Mouse (Mus musculus) thymus, postnatal 10 days (tissue): ENCODE results near the gene Rce1.

Source experiments
- DNase-seq, 2 experiments: peaks; one replicate each; pipeline ENCODE4 v3.0.0; 2021; ENCODE audit warnings: low spot score in 2 of 2

Rce1 gene

DNA sequence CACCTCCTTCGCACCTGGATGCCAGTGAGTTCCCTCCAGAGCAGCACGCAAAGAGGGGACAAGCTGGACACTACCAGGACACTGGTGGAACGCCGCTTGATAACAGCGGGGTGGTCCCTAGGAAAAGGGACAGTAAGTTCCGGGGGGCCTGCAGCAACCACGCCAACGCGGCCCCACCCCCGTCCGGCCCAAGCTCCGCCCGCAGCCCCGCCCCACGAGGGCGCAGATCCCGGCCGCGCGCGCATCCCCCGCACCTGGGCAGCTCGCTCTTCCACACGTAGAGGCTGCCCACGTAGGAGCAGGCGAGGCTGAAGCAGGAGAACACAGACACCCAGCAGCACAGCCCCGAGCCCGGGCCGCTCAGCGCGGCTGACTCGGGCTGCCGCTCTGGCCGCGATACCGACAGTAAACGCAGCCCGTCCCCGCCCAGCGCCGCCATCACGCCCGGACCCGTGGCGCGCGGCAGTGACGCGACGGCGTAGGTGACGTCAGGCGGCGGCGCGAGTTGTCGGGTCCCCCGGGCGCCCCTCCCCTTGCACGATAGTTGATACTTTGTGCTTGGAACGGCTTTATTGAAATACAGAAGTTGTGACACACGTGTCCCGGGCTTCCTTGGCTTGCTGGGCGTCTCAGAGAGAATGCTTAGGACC, at the start of gene Rce1:
Gene Rce1 (minus strand): TSS at position 463 of the 650 bp plus-strand sequence.
- peak; percentile 82 to 90 for DNase-seq

DNA sequence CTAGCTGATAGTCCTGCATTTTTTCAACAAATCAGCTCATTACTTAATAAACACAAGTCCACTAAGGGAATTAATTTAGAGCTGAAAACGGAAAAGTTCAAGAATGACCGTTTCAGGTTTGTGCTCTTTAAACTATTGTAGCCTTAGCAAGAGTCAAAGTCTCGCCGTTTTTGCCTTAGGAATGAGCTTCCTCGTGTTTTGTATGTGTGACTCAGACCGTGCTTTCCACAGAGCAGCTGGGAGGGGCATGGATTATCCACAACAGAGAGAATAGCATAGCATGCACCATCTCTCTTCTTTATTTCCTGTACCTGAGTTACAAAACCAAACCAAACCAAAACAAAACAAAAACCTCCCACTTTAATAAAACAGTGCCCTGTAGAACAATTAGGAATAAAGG, 47.0 kb upstream of the Rce1 start:
- DNase-seq, result no peak

DNA sequence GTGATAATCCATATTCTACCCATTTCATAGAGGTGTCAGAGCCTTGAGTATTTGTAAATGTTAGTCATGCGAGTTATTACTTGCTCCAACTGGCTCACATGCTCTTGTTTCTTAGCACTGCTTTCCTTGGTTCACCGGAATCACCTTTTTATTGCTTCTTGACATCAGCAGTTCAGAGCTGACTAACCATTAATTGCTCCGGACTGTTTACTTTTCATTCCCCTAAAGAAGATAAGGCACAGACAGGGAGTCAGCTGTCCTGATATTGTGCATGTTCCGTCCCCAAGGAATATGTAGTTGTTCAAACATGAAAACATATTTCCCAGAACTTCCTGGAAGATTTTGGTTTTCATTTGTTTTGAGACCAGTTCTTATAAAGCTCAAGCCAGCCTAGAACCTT, 45.3 kb upstream of the Rce1 start:
- DNase-seq, result no peak

DNA sequence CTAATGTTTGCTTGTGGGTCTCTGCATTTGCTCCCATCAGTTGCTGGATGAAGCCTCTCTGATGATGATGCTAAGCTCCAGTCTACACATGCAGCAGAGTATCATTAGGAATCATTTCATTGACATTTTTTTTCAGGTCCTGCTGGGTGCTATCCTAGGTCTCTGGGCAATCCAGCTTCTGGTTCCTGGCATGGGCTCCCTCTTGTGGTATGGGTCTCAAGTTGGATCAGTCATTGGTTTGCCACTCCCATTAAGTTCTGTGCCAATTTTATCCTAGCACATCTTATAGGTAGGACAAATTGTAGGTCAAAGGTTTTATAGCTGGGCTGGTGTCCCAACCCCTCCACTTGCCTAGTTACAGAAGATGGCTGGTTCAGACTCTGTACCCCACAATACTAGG, 41.4 kb upstream of the Rce1 start:
- no peak for DNase-seq

DNA sequence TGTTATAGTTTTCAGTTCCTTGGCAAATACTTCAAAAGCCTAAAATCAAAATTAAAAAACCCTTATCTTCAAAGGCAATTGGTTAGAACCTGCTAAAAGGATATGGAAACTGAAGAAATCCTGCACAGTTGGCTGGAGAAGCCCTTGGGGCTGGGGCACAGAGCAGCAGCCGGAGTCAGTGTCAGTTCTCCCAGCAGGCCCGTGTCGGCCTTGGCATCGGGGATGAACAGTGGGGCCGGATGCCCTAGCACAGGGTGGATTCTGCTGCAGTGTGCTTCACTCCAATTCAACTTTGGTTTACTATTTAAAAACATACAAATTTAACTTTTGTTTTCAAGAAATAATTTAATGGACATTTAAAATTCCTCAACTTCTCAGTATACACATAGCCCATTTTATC, 32.7 kb upstream of the Rce1 start:
- DNase-seq, result no peak

DNA sequence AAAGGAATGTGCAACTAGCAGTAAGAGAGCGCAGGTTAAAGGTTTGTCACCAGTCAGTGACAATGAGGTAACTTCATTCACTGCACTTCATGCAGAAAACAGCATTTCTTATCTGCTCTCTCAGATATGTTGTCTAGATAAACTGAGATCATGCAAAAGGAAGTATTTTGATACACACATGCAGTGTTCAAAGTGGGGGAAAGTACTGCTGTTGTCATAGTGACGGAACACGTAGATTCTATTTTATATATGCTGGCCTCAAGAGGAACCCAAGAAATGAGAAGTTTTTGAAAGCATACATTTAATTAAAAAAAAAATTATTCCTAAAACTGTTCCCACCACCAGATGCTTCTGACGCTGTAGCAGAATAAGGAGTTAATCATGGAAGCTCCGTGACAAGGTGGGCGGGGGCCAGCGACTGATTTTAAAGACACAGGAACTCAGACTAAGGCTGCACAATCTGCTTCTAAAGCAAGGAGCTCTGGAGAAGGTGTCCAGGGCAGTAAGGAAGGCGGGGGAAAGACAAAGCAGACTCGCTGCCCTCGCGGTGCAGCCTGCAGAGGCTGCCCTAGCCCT, 21.6 kb upstream of the Rce1 start:
- DNase-seq, result no peak

DNA sequence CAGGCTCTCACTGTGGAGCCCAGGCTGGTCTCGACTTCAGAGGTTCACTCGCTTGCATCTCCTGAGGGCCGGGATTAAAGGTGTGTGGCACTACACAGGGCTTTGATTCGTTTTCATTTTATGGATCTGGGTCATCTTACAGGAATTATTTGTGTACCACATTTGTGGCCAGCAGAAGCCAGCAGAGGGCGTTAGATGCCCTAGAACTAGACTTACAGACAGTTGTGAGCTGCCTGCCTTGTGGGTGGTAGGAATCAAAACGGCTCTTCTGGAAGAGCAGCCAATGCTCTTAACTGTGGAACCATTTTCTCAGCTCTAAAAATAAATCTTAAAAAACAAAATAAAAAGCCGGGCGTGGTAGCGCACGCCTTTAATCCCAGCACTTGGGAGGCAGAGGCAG, 18.8 kb upstream of the Rce1 start:
- no peak for DNase-seq

DNA sequence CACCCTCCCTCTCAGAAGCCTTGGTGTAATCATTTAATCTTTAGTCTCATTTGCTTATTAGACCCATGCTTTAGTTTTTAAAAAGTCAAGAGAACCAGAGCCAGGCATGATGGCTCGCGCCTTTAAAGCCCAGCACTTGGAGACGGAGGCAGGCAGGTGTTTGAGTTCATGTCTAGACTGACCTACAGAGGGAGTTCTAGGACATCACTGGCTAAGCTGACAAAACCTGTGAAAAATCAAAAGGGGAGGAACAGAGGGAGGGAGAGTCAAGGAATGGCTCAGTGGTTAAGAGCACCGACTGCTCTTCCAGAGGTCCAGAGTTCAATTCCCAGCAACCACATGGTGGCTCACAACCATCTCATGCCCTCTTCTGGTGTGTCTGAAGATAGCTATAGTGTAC, 10.5 kb upstream of the Rce1 start:
- no peak for DNase-seq

DNA sequence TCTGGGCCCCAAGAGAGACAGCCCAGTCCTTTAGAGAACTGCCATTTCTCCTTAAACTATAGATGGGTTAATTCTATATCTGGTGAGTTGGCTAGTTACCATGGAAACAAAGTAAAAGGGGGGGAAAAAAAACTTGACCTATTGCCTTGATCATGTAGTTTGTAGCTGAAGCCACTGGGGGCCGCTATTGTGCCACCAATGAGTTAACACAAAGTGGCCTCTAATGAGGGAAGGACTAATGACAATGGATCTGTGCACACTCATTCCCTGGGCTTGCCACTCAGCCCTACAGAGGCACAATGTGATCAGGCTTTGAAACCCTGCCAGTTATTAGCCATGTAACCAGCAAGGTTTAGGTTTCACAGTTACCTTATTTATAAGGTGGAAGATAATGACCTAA, 3.4 kb upstream of the Rce1 start:
- peak in 1 of 2 experiments; percentile 27 for DNase-seq

DNA sequence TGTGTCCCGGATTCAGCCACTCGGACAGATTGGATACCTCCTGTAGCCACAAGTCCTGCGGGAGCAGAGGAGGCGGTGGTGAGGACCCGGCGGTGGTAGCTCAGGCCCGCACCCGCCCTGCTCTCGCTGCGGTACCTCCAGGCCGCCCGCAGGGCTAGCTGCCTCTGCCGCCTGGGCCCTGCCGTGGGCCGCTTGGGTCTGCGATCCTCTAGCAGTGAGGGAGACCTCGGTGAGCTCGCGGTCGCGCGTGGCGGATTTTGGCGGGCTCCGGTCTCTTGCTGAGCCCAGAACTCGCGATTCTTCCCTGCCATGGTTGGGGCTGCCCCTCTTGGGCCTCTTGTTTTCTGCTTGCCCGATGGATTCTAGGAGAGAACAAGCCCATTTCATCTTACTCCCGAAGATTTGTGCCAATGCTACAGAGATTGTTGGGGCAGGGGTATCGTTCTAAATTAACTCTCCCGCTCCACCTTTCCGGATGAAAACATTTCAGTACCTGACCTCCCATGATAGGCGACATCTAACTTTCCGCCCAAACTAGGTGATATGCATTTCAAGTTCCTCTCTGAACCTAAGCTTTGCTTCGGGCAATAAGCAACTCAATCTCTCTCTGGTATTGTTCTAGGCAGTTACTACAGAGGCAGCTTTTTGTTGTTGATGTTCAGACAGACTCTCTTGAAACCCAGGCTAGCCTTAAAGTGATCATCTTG, 541 bp upstream of the Rce1 start:
- DNase-seq, result peak in 1 of 2 experiments; percentile 26

DNA sequence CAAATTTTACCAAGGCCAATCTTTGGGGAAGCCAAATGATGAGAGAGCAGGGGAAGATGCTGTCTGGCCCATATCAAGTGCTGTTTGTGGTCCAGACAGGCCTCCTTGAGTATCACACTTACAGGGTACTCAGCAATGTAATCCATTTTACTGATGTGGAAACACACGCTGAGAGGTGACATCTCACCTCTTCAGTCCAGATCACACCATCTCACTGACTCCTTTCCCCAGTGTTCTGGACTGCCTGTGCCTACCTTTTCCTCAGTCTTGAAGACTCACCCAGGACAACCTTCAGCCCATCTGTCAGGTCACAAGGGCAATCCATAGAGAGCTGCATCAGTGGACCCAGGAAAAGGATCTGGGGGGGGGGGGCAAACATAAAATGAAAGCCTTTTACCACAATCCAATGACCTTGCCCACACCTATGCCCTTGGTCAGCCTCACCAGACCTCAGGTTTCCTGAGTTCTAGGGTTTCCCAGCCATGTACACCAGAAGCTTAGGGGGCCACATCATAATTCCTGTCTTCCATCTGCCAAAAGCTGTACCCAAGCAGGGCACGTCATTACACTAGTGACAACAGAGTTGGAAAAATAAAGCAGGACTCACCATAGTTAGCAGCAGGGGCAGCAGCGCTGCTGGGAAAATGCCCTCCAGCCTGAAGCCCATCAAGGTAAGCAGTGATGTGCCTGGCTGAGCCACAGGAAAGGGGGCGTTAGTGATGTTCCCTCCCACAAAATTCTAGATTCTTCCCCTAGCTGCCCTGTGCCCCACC, 849 bp downstream of the Rce1 start:
- no peak for DNase-seq

DNA sequence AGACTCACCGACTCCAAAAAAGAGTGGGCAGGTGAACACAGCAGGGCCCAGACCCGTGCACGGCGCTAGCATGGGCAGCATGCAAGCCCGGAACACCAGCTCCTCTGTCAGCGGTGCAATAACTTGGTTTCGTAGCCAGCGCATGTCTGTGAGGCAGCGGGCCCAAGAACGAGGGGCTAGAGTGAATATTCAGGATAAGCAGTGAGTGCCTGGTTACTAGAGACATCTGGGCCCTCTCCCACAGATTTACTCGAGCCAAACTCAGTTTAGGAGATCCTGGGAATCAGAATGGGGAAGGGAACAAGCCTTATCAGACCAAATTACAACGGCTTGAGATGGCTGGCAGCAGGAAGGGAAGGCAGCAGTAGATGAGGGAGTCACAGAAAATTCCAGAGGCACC, 1.4 kb downstream of the Rce1 start:
- no peak for DNase-seq

DNA sequence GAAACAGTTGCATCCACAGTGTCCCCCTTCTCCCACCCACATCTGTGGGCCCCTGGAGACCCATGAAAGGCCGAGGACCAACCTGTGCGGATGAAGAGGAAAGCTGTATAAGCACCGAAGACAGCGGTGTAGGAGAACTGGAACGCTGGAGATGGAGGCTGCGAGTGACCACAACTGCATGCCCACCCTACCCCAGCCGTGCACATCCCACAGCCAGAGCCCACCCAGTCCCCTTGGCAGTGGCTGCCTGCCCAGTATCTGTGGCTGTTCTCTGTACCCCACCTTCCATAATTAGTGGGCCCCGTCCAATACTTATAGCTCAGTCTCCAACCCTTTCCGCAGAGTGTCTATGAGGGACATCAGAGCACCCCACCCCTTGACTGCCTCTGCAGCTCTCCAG, 2.0 kb downstream of the Rce1 start:
- DNase-seq, result no peak

DNA sequence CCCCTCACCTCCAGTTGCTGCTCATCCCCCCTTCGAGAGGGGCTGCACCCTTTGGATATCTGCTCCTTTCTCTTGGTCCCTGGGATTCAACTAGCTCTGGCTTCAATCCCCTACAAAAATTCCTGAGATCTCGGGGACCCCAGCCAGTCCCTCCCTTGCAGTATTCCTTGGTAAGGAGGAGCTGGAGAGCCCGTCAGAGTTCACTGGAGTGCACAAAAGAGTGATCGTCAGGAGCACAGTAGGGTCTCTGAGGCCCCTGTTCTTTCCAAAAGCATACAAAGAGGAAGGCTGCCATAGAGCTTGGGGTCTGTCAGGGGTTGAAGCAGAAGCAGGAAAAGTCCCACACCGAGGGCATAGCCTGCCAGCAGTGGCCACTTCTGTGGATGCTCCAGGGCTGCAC, 2.7 kb downstream of the Rce1 start:
- no peak for DNase-seq

DNA sequence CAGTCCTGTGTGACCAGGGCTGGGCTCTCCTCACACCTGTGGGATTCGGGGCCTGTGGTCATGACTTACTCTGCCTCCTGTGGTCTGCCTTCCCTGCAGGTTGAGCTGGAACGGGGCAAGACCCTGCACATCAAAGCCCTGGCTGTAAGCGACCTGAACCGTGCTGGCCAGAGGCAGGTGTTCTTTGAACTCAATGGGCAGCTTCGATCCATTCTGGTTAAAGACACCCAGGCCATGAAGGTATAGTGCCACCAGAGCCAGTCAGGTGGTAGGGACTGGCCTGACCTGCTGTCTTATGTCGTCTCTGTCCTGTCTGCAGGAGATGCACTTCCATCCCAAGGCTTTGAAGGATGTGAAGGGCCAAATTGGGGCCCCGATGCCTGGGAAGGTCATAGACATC, 4.7 kb downstream of the Rce1 start:
- no peak for DNase-seq

DNA sequence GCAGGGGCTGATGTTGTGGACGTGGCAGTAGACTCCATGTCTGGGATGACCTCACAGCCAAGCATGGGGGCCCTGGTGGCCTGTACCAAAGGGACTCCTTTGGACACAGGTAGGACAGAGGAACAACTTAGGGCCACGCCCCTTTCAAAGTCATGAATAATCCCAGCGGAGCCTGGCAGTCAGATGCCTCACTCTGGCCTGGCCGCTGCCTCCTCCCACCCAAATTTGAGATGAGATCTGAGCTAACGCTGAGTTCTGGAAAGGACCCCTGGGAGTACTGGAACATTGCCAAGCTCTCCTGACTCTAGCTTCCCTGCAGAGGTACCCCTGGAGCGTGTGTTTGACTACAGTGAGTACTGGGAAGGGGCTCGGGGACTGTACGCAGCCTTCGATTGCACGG, 6.0 kb downstream of the Rce1 start:
- no peak for DNase-seq

DNA sequence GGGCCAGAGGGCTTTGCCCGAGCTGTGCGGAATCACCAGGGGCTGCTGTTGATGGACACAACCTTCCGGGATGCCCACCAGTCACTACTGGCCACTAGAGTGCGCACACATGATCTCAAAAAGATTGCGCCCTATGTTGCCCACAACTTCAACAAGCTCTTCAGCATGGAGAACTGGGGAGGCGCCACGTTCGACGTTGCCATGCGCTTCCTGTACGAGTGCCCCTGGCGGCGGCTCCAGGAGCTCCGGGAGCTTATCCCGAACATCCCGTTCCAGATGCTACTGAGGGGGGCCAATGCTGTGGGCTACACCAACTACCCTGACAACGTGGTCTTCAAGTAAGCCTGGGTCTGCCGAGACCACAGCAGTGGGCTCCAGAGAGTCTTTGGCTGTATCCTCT, 7.3 kb downstream of the Rce1 start:
- no peak for DNase-seq

DNA sequence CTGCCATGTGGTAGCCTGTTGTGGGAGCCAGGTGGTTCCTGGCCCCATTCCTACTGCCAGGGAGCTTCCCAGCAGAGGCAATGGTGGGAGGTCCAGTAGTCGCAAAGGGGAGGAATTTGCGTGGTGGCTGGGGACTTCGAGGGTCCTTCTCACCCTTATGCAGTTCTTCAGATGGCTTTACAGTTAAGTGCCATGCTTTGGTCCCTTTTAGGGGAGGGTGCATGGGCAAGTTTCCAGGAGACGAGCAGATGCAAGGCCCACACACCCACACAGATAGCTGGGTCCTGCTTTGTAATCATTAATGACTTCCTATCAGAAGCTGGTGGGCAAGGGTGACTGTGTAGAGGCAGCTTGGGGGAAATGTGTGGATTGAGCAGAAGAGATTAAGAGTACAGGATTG, 8.9 kb downstream of the Rce1 start:
- DNase-seq, result no peak

DNA sequence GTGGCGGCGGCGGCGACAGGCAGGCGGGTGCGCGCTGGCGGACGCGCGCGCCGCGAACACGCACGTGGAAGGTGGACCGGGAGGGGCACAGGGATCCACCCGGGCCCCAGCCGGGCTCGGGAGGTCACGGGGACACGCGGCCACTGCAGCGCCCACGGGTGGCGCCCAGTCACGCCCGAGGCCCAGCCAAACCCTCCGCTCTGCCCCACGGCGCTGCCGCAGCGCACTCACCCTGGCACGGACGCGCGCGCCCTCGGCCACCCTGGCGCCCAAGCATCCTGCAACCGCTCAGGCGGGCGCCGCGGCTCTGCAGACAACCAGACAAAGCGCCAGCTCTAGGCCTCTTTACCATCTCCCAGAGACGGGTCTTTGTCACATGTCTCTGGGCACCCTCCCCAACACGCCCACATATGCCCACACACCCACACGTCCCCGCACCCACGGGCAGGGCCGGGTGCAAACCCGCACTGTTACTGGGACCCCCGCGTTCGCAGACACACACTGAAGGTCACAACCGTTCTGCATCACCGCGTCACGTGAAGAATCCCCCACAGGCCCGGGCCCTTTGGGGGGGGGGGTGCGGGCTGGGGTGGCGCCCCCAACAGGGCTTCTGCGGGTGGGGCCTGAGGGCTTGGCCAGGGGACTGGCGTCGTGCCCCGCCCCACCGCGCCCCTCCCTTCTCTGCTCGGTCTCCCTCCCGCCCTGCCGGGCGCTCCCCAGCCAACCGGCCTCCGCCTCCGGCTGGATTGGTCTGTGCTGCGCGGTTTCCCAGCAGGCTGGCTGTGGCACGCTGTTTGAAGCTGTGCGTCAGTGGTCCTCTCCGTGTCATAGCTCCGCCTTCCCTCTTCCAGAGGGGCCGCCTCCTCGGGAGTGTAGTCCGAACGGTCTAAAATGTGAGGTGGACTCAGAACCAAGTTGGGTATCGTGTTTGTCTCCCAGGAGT, 10.0 kb downstream of the Rce1 start, which contains the start of gene Lrfn4:
Gene Lrfn4 (minus strand): TSS at position 517 of the 943 bp plus-strand sequence.
- peak; percentile 19 to 46 for DNase-seq

DNA sequence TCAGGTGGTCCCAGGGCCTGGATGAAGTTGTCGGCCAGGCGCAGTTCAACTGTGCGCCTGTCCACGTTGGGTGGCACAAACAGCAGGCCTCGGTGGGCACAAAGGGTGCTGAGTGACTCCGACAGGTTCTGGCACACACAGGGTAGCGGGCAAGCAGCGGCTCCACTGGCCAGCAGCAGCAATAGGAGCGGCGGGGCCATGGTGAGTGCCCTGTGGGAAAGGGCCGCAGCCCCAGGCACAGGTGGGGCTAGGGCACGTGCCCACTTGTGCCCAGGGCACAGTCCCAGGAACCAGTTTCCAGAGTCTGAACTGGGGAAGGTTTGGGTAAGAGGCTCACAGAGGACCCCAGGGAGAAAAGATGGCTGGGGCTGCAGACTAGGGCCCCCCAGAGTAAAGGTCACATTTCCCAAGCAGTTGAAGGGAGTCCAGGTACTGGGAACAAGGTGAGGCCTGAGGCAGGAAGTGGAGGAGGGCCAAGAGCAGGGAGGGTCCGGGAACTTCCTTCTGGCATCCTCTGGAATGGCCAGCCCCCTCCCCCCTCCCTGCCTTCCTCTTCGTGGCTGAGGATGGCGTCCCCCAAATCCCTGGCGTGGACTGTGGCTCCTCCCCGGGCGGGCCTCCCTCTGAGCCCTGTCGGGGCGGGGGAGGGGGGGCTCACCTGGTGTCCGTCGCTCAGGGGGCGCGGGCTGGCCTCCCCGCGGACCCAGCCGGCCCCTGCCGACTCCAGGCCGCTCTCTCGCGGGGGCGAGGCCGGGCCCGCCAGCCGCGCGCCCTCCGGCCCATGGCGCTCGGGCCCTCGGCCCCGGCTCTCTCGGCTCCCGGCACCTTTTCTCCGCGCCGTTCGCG, 10.9 kb downstream of the Rce1 start:
- DNase-seq, result no peak
